Mouse (Mus musculus): ENCODE measurements around the gene Ccdc172. TPM values are rescaled to one million over a fixed set of nuclear protein-coding genes. Genes with fewer than 3 reads are reported as not detected.

Gene Ccdc172
- polyA plus RNA-seq, 2 experiments from 2014 or later = not detected

GRCm38 (mm10) chr19:58572429-58573071 lies 60.8 kb downstream of the Ccdc172 start:
- ATAC-seq = no peak

GRCm38 (mm10) chr19:58573072-58573438 lies 61.3 kb downstream of the Ccdc172 start:
- no peak for ATAC-seq

- ATAC-seq = no peak
Measured at GRCm38 (mm10) chr19:58582018-58582417, 70.2 kb downstream of the Ccdc172 start.

GRCm38 (mm10) chr19:58582956-58583355 lies 71.2 kb downstream of the Ccdc172 start:
- ATAC-seq = no peak

GRCm38 (mm10) chr19:58586046-58586445 lies 74.3 kb downstream of the Ccdc172 start:
- ATAC-seq = no peak

GRCm38 (mm10) chr19:58590251-58590936 lies 78.6 kb downstream of the Ccdc172 start:
- no peak for ATAC-seq

- ATAC-seq = no peak
Measured at GRCm38 (mm10) chr19:58600381-58600780, 88.6 kb downstream of the Ccdc172 start.

Other genes starting within 250 kb of the Ccdc172 start
- gene Gfra1, start 56.1 kb upstream of the Ccdc172 start, polyA plus RNA-seq (2017; shearing (Covaris generic)) = 1 to 10 TPM; 1.1 to 1.7 TPM
- gene Pnlip, start 140.5 kb downstream of the Ccdc172 start, polyA plus RNA-seq (2017; shearing (Covaris generic)) = not detected
- not detected for gene Pnliprp1, start 216.9 kb downstream of the Ccdc172 start, polyA plus RNA-seq (2017; shearing (Covaris generic))
- not detected for gene Pnliprp2, start 247.7 kb downstream of the Ccdc172 start, polyA plus RNA-seq (2017; shearing (Covaris generic))